19 mouse cellular contexts compared by ENCODE assay signal in genomic region chr6:87121961-87122360, GRCm38 (mm10). TPM values are rescaled to one million over a fixed set of nuclear protein-coding genes. Genes with fewer than 3 reads are reported as not detected.
"Had no signal": no experiment of that assay in that cellular context is flagged by ENCODE, and none has a peak within 500 bp of the region (broad histone marks: within the 10 kb centered on the region; RNA-seq: fewer than 3 reads in every experiment).

No protein-coding gene starts in this region.

- H3K9me3 ChIP-seq: midbrain, embryonic 10.5 days; neural tube, embryonic 13.5 days; neural tube, embryonic 15.5 days had no signal

- H3K36me3 ChIP-seq: midbrain, embryonic 10.5 days; neural tube, embryonic 13.5 days; neural tube, embryonic 15.5 days had no signal

- H3K27ac ChIP-seq: liver, embryonic 14.5 days; midbrain, embryonic 10.5 days; neural tube, embryonic 13.5 days; neural tube, embryonic 15.5 days had no signal

- ATAC-seq: midbrain, embryonic 16.5 days had no signal

- H3K4me3 ChIP-seq: midbrain, embryonic 10.5 days; myocyte; neural tube, embryonic 13.5 days; neural tube, embryonic 15.5 days had no signal

- DNase-seq: lung, adult 18-20 months; lung, embryonic 14.5 days; lung, postnatal 4 days; midbrain, embryonic 14.5 days; retina, postnatal 1 day; right cerebral cortex, adult 18-20 months; right cerebral cortex, postnatal 25 days; right cerebral cortex, postnatal 4 days; spleen, adult 18-20 months; thymus, adult 18-20 months; thymus, postnatal 36 days had no signal

- H3K4me1 ChIP-seq: neural tube, embryonic 13.5 days; neural tube, embryonic 15.5 days had no signal

- H3K27me3 ChIP-seq: neural tube, embryonic 13.5 days; neural tube, embryonic 15.5 days had no signal

- H3K4me2 ChIP-seq: lung, embryonic 14.5 days; neural tube, embryonic 13.5 days; neural tube, embryonic 15.5 days had no signal

- H3K9ac ChIP-seq: liver, embryonic 14.5 days; lung, embryonic 14.5 days; neural tube, embryonic 13.5 days; neural tube, embryonic 15.5 days had no signal

RNA-seq across cellular contexts. Expression of gene D6Ertd527e, which starts 17.4 kb away (rescaled TPM):
- total RNA-seq: megakaryocyte-erythroid progenitor cell, adult 5-6 weeks had no signal
- polyA plus RNA-seq: liver, embryonic 16.5 days; midbrain, embryonic 14.5 days had no signal
